Mouse (Mus musculus) ES-Bruce4 (cell line): ENCODE data around the gene Cct5.

Experiments used
- CTCF ChIP-seq: IDR thresholded peaks from one replicate; pipeline ENCODE4 v1.8.1; 2011; ENCODE audit warnings: low read depth, low read length
- EP300 ChIP-seq: IDR thresholded peaks from 2 replicates; pipeline ENCODE4 v1.6.1; 2011; ENCODE audit warnings: low read depth, low read length; ENCODE audit not compliant: insufficient read depth
- POLR2A ChIP-seq: IDR thresholded peaks from one replicate; pipeline ENCODE4 v1.8.1; 2011; ENCODE audit warnings: low read length; ENCODE audit not compliant: insufficient read depth

DNA sequence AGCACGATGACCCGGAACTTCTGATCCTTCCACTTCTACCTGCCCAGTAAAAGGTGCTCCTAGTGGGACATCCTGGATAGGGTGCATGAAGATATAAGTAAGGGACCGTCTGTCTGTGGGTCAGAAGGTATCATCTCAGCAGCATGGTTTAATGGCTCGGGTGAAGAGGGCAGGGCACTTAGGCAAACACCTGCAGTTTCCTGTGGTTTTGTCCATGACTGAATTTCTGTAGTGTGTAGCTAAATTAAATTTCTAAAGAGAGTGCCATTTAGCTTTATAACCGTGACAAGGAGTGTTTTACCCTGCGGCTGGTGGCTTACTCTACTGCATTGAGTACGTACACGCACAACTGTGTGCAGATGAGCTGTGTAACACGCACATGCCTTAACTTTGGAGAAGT is 15.7 kb upstream of the Cct5 start:
- TF ChIP-seq CTCF (no peak), EP300 (no peak), POLR2A (no peak)
